Mouse (Mus musculus) layer of hippocampus, adult 9-11 months (tissue): ENCODE measurements around the gene Efna3.
A peak's percentile ranks its signal among the peaks of the same experiment; 100 is the strongest.

ENCODE experiments used
- DNase-seq: peaks from one replicate; pipeline ENCODE4 v3.0.0; 2022

Efna3 gene

GRCm38 (mm10) chr3:89337721-89338578 is 15.2 kb upstream of the Efna3 start, which contains the start of gene Efna4:
TSS of gene Efna4 (minus strand) at chr3:89338028.
- DNase-seq: no peak

- no peak for DNase-seq
Measured at GRCm38 (mm10) chr3:89337062-89337720, 14.4 kb upstream of the Efna3 start.

GRCm38 (mm10) chr3:89336529-89336928 is 13.8 kb upstream of the Efna3 start:
- no peak for DNase-seq

GRCm38 (mm10) chr3:89333053-89333452 is 10.3 kb upstream of the Efna3 start:
- no peak for DNase-seq

GRCm38 (mm10) chr3:89332476-89332875 is 9.7 kb upstream of the Efna3 start:
- DNase-seq: no peak

GRCm38 (mm10) chr3:89332013-89332412 is 9.2 kb upstream of the Efna3 start:
- no peak for DNase-seq

GRCm38 (mm10) chr3:89331561-89331960 is 8.8 kb upstream of the Efna3 start:
- no peak for DNase-seq

- DNase-seq: no peak
Measured at GRCm38 (mm10) chr3:89330948-89331347, 8.2 kb upstream of the Efna3 start.

GRCm38 (mm10) chr3:89330346-89330745 is 7.6 kb upstream of the Efna3 start:
- DNase-seq: no peak

- DNase-seq: no peak
Measured at GRCm38 (mm10) chr3:89328623-89329022, 5.9 kb upstream of the Efna3 start.

- no peak for DNase-seq
Measured at GRCm38 (mm10) chr3:89327371-89327870, 4.7 kb upstream of the Efna3 start.

- DNase-seq: no peak
Measured at GRCm38 (mm10) chr3:89325882-89326281, 3.1 kb upstream of the Efna3 start.

GRCm38 (mm10) chr3:89322131-89322500 is 649 bp downstream of the Efna3 start:
- DNase-seq: no peak

- DNase-seq: no peak
Measured at GRCm38 (mm10) chr3:89321183-89322130, 1.3 kb downstream of the Efna3 start.

- DNase-seq: peak; percentile 59
Measured at GRCm38 (mm10) chr3:89320581-89321182, 2.1 kb downstream of the Efna3 start.

- no peak for DNase-seq
Measured at GRCm38 (mm10) chr3:89319591-89320350, 3.0 kb downstream of the Efna3 start.

GRCm38 (mm10) chr3:89318971-89319590 is 3.7 kb downstream of the Efna3 start:
- no peak for DNase-seq

GRCm38 (mm10) chr3:89318316-89318715 is 4.4 kb downstream of the Efna3 start:
- no peak for DNase-seq

- DNase-seq: no peak
Measured at GRCm38 (mm10) chr3:89317246-89317645, 5.5 kb downstream of the Efna3 start.

GRCm38 (mm10) chr3:89316833-89317232 is 5.9 kb downstream of the Efna3 start:
- DNase-seq: peak; percentile 86
